In genomic region chr17:11397678-11398077, GRCm38 (mm10) we compare ENCODE assay signal across 11 mouse cellular contexts.
"Had no signal": no experiment of that assay in that cellular context is flagged by ENCODE, and none has a peak within 500 bp of the region (broad histone marks: within the 10 kb centered on the region; RNA-seq: fewer than 3 reads in every experiment).

No protein-coding gene starts in this region.

- DNase-seq: kidney, adult 11 months; kidney, adult 9 months; kidney, postnatal 14 days; kidney, postnatal 4 days; left cerebral cortex, postnatal 4 days; liver, postnatal 0 days; lung, embryonic 14.5 days; retina, postnatal 1 day; right cerebral cortex, postnatal 14 days; right cerebral cortex, postnatal 4 days; thymus, postnatal 36 days had no signal
